Mouse (Mus musculus) liver, embryonic 13.5 days (tissue): ENCODE measurements around the gene Bcl2l13. TPM values are rescaled to one million over a fixed set of nuclear protein-coding genes. Genes with fewer than 3 reads are reported as not detected.

ENCODE experiments used
- microRNA-seq: library from miRNA; unstranded; fragments of <30 nt; microRNA quantifications from one replicate; pipeline ENCODE4, GENCODE M21; 2016
- polyA plus RNA-seq: library from polyadenylated mRNA; unstranded; fragments of >200 nt; fragmentation: Nextera tagmentation; extraction: Ambion mirVana; gene quantifications from 2 replicates; pipeline ENCODE4 v1.2.1, GENCODE M21; 2015

The Bcl2l13 gene
- polyA plus RNA-seq, 1 experiment from 2014 or later = 37.7 TPM

Small RNAs within 50 kb of the gene (microRNA-seq; reads per million reads assigned to microRNA genes)
- gene Gm25193 = not detected

Other genes starting within 250 kb of the Bcl2l13 start
- 5.0 and 5.5 TPM in 2 replicates for gene Cecr2, start 169.8 kb upstream of the Bcl2l13 start, polyA plus RNA-seq
- 0.07 and 0.09 TPM in 2 replicates for gene Slc25a18, start 62.6 kb upstream of the Bcl2l13 start, polyA plus RNA-seq
- 158 and 180 TPM in 2 replicates for gene Atp6v1e1, start 13.4 kb upstream of the Bcl2l13 start, polyA plus RNA-seq
- gene Bid, start 80.6 kb downstream of the Bcl2l13 start, polyA plus RNA-seq = 27.9 and 28.4 TPM in 2 replicates